Mouse (Mus musculus): ENCODE measurements around the gene Setmar. TPM values are rescaled to one million over a fixed set of nuclear protein-coding genes. Genes with fewer than 3 reads are reported as not detected.
A peak's percentile ranks its signal among the peaks of the same experiment; 100 is the strongest.

The Setmar gene
- 1 to 10 TPM; 2.9 to 3.0 TPM for polyA plus RNA-seq (2017; shearing (Covaris generic))

DNA sequence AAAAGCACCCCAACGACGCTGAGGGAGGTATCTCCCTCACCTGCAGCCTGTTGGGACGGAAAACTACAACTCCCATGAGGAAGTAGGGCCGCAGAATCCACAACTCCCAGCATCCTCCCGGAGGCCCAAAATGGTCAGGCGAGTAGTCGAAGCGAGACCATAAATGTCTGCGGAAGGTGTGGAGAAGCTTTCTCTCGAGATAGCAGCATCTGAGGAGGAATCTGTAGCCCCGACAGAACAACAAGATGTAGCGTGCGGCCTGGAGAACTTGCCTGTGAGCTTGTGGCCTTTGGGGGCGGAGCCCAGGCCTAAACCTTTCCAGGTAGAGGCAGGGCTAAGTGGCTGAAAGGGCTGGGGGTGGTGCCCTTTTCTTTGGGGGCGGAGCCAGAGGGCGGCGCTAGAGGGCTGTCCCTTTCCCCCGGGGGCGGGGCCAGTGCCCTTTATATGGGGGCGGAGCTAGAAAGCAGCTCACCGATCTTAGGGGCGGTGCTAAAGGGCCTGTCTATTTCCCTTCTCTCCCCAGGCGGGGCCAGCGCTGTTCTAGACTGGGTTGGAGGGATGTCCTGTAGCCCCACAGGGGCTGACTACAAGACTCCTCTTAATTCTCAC lies at the start of gene Setmar:
TSS of gene Setmar (plus strand) at position 128 of the 609 bp plus-strand sequence.
- peak; percentile 95 for ATAC-seq

DNA sequence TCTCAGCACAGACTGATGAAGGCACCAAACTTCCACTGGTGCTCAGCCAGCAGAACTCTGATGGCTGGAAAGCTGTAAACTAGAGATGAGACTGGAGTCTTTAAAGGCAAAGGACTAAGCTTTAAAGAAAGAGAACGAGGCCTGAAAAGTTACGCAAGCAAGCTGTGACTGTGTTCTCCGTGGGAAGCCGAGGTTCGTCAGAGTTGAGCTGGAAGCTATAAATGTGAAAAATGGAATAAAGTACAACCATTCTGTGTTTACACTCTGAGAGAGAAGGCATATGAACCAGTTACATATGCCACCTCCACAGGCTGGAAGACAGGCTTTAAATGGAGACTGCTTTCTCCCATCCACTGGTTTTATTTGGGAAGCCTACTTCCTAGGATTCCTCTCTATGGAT lies 43.2 kb upstream of the Setmar start:
- ATAC-seq = no peak

DNA sequence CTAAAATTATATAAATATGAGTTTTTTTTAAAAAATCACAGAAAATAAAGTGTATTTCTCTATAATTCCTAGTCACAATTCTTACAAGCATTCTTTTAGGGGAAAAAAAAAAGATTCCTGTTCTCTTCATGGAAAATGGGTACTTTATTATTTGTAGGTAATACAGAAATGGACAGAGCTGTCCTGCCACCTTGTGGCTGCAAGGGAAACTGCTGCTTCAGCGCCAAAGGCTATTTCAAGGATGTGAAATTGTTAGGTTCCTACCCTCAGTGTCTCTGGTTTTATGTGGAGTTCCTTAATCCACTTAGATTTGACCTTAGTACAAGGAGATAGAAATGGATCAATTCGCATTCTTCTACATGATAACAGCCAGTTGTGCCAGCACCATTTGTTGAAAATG lies 9.8 kb upstream of the Setmar start:
- peak; percentile 91 for ATAC-seq

DNA sequence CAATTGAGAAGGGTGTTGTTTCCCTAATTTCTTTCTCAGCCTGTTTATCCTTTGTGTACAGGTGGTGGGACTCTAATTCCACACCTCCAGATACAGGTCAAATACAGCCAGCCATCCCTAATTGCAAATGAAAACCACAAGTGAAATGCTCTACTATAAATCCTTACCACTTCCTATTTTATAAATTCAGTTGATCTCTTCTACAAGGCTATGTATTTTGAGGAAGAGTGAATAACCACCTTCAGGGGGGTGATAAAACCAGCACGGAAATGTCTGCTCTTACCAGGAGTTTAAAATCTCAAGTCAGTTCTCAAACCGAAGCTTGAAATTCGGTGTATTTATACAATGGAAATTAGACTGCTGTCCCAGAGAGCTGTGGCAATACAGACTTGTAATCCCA lies 8.9 kb upstream of the Setmar start:
- no peak for ATAC-seq

DNA sequence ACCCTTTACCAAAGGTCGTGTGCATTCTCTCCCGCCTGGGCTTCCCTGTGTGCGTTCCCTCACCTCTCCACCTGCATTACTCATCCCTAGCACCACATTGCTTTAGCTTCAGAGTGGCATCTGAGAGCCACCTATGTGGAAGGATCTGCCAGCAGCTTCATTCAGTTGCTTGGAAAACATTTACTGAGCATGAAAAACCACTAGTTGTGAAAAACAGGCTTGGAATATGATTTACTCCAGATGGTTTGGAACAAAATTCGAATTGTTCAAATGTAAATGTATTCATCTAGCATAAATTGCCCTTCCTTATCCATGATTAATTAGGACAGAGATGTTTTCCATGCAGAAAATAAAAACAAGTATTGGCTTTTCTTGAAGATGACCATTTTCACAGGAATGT lies 7.5 kb upstream of the Setmar start:
- ATAC-seq = no peak

DNA sequence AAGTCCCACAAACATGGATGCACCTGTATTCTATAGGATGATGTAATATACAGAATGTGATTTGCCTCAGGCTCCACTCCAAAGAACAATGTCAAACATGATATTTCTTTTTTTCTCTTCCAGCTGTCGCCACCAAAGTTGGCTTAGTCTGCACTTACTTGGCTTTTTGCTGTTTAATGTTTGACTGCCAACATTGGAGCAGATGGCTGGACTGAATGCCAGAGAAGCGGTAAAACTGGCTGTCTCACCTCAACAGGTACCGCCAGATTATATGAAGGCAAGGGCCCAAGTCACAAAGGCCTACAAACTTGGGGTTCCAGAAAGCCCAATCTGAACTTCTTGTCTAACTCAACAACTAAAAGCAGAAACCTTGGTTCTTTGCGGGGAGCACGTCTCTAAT lies 6.8 kb upstream of the Setmar start:
- no peak for ATAC-seq

DNA sequence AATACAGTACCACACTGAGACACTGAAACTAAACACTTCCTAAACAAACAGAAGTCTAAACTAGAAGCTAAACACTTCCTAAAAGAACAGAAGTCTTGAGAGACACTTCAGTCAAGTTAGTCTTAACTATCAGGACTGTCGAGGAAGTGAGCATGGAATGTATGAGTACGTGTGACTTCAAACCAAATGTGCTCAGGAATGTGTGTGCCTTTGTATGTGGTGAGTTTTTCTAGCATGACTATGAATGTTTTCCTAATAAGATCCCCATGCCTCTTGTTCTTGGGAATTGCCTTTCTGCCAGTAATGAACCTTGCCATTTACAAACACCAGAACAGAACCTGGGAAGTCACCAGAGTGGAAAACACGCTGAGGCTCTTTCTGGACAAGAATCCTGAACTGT lies 3.7 kb upstream of the Setmar start:
- no peak for ATAC-seq

- peak; percentile 4 for ATAC-seq
Measured at GRCm38 (mm10) chr6:108065583-108065982, 738 bp downstream of the Setmar start.

DNA sequence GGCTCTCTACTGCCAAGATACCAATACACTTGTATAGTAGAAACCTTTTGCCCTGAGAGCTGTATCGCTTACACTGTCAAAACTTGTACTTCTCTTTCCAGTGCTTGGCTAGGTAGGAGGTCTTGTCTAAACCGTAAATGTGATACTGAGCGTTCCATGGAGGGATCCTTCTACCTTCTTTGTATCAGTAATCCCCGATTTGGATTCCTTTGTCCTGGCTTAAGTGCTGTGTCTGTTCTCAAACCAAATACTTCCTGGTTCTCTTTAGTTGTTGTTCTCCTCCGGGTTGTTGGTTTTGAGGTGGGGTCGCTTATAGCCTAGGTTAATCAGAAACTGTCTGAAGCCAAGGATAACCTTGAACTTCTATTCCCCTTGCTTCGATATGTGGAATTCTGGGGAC lies 6.1 kb downstream of the Setmar start:
- ATAC-seq = no peak

DNA sequence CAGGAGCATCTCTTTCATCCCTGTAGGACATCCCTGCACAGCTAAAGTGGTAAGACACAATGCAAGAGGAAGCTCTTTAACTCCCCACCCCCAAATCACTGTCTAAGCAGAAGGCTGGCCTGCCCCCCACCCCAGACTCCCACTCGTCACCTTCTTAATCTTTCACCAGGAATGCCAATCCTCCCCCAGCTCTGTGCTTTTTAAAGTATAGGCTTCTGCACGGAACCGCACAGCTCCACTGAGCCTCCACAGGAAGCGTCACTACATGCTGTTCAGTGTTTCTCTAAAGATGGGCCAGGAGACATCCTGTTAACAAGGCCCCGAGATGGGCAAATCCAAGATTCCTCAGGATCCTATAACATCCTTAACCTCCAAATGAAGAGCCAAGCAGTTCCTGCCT lies 8.2 kb downstream of the Setmar start:
- no peak for ATAC-seq

DNA sequence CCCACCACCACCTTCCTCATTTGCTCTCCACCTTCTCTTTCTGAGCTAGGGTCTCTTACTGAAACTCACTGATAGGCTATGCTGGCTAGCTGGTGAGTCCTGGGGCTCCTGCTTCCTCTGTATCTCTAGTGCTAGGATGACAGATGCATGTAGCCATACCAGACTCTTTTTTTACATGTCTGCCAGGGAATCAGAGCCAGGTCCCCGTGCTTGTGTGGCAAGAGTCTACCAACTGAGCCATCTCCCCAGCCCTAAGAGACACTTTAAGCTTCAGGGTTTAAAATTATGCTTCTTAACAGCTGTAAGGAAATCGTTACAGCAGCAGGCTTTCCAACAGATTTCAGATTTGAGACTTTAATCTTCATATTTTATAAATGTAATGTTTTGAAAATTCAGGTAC lies 9.1 kb downstream of the Setmar start:
- no peak for ATAC-seq

DNA sequence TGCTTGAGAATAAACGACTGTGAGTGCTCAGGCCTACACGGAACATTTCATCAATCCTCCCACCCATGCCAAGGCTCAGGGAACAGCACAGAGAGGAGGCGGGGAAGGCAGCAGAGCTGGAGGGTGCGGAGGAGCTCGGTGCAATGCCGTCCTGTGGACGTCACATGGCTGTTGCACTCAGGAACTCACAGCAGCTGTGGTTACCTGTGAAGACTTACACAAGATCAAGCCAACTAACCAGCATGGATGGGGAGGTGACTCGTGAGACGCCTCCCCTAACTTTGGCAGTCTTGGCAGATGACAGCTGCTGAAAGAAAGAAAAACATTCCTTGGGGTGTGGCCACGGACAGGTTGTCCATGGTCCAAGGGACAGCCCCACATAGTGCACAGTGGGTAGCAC lies 9.8 kb downstream of the Setmar start:
- ATAC-seq = no peak

GRCm38 (mm10) chr6:108075857-108076256 lies 11.0 kb downstream of the Setmar start:
- no peak for ATAC-seq

- no peak for ATAC-seq
Measured at GRCm38 (mm10) chr6:108091296-108091695, 26.5 kb downstream of the Setmar start.

DNA sequence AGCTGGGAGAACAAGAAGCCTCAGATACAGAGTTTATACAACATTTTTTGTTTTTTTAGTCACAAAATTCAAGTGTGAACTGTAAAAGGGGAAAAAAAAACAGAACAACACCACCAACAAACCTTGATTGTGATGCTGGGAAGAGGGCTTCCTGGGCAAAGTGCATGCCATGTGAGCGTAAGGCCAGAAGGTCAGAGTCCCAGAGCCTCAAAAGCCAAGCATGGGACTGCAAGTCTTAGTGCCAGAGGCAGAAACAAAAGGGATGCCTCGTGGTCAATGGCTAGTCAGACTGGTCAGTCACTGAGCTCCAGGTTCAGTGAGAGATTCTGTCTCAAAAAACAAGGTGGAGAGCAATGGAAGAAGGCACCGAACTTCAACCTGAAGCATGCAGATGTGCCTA lies 27.8 kb downstream of the Setmar start:
- ATAC-seq = no peak

GRCm38 (mm10) chr6:108093449-108093848 lies 28.6 kb downstream of the Setmar start:
- no peak for ATAC-seq

DNA sequence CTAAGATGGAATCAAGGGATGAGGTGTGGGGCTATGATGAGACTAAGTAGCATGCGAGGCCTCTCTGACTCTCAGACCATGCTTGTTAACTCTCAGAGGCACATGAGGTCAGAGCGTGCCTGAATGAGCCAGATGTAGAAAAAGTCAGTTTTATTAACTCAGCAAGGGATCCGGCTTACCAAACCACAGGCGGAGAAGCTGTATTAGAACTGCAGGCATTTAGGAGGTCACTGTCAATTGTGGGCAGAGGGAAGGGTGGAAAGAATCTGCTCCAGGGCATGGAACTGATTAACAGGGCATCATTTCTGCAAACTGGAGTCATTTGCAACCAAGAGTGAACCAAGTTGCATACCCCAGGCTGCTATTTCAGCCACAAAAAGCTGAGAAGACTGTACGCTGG lies 30.6 kb downstream of the Setmar start:
- no peak for ATAC-seq

DNA sequence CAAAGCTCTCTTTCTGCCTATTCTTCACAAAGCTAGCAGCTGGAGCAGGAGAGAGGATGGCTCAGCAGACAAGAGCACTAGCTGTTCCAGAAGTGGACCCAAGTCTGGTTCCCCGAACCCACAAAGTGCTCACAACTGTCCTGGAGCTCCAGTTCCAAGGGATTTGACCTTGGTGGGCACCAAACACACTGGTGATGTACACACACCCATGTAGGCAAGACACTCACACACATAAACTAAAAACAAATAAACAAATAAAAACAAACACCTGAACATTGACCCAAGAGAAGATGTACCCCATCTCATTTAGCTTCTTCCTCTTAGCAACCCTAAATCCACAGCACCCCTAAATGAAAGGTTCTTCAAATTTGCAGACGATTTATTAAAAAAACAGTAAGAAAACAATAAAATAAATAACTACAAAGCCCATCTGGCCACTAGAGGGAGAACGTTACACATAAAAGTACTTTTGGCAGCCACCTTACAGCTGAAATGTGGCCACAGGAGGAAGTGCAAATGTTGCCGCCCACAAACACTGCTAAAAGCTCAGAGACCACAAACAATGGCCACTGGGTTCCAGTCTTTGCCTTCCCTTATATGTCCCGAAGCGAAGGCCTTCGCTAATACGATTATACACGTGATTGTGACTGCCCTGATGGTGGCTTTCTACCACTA lies 33.5 kb downstream of the Setmar start:
- ATAC-seq = peak; percentile 98

DNA sequence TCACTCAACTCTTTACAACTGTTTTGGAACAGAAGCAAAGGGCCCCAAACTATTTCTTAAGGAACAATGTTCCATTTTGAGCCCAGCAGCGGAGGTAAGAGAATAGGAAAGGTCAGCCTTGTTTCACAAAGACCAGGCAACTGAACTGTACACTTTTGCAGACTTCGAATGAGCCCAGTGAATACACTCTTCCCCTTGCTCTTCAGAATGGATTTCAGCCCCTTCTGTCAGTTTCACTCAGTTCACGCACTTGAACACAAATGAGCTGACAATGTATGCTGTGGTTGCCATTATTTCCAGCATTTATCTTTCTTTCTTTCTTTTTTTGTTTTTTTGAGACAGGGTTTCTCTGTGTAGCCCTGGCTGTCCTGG lies 34.0 kb downstream of the Setmar start:
- ATAC-seq = no peak

DNA sequence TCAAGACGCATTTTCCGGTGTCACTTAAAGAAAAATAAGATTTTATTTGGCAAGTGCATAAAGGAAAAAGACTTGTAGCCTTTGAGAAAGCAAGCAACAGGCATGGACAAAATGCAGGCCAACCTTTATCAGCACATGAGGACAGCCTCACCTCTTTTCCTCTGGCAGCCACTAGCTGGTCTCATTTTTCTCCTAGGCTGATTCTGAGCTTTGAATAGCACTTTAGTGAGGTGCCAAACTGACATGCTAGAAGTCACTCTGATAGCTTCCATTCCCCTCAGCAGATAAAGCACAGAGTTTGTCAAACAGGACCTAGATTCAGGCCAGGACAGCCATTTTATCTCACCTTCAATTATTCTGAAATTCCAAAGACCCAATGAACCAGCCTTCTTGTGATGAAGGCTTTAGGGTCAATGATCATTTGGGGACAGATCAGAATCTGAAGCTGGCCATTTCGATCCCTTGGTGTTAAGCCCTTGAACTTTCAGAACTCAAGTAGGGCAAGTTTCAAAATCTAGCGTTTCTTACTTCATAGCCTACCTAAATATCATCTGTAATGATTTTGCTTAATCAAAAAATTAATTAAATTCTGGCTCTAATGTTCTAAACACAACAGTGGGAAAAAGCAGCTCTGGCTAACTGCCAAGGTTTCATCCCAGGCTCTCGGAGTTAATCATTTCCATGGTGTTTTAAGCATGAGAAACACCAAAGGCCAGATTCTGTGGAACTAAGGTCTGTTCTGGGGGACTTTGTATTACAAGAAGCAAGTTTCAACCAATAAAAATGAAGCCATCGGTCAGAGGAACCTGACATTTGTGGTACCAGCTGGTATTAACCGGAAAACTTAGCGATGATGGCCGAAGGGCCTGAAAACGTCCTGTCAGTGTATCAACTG lies 37.3 kb downstream of the Setmar start:
- ATAC-seq = no peak

- no peak for ATAC-seq
Measured at GRCm38 (mm10) chr6:108107376-108107775, 42.5 kb downstream of the Setmar start.

DNA sequence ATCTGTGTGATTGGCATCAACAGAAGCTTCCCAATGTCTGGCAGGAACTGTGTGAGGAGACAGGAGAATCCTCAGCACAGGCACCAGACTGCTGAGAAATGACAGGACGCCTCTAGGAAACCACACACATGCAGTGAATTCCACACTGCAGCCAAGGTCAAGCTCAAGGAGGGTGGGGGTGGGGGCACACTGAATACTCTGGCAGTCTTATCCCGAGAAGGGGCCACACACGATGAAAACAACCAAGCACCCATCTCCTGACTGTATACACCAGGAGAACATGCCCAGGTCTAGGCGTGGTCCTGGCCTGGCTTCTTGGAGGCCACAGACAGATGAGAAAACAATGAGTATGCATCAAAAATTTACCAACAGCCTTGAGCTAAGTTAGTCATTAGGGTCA lies 45.5 kb downstream of the Setmar start:
- ATAC-seq = no peak

- ATAC-seq = no peak
Measured at GRCm38 (mm10) chr6:108111693-108112092, 46.8 kb downstream of the Setmar start.

- ATAC-seq = no peak
Measured at GRCm38 (mm10) chr6:108114971-108115370, 50.1 kb downstream of the Setmar start.
